Mouse (Mus musculus): ENCODE data around the gene Sec24a. TPM values are rescaled to one million over a fixed set of nuclear protein-coding genes. Genes with fewer than 3 reads are reported as not detected.
A peak's percentile ranks its signal among the peaks of the same experiment; 100 is the strongest.

Sec24a gene
- polyA plus RNA-seq, 1 experiment from 2014 or later = 5.8 TPM

- Histone ChIP-seq H3K4me2 (no peak overlapping the region), H3K9ac (no peak overlapping the region), H3K4me3 (replicated peaks) (no peak overlapping the region), H3K36me3 (0 out of 2 replicates have a peak, but pooled peaks cover 3% of the 10 kb centered on the region), H3K27me3 (peaks cover 43% of the 10 kb centered on the region), H3K27ac (no peak overlapping the region), H3K4me1 (replicated peaks) (peaks cover 42% of the 10 kb centered on the region), H3K9me3 (replicated peaks) (no peaks in the 10 kb centered on the region)
- WGBS (ENCODE audit: insufficient replicate concordance) = 58% methylated on average over 7 of the region's 7 CpGs
- ATAC-seq (ENCODE audit: low read depth) = no peak
- no peak for DNase-seq
These were observed 117.2 kb downstream of the Sec24a start for GRCm38 (mm10) chr11:51646245-51646644.

GRCm38 (mm10) chr11:51645293-51645692 is 118.1 kb downstream of the Sec24a start:
- Histone ChIP-seq H3K4me1 (replicated peaks) (peaks cover 32% of the 10 kb centered on the region), H3K36me3 (0 out of 2 replicates have a peak, but pooled peaks cover 3% of the 10 kb centered on the region), H3K27ac (no peak overlapping the region), H3K27me3 (peaks cover 33% of the 10 kb centered on the region), H3K4me3 (replicated peaks) (no peak overlapping the region), H3K9ac (no peak overlapping the region), H3K9me3 (replicated peaks) (no peaks in the 10 kb centered on the region), H3K4me2 (no peak overlapping the region)
- ATAC-seq (ENCODE audit: low read depth) = no peak
- WGBS (ENCODE audit: insufficient replicate concordance) = 84% methylated on average over 13 of the region's 13 CpGs
- DNase-seq = no peak

DNA sequence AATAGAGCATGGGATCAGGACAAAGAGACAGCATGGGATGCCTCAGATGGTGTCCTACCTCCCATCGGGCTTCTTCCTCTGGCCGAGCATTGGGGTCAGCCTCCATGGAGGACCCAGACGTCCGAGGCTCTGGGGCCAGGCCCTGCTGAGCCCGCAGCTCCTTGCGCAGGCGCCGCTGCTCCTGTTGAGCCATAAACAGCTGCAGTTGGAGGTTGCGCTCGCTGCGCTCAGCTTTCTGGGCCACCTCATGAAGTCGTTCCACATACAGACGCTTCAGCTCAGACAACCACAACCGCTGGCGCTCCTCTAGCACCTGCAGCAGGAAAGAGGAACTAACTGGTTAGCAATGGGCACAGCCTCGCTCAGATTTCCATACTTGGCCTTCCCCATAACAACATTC is 119.2 kb downstream of the Sec24a start:
- H3K9me3 ChIP-seq (replicated peaks) = no peaks in the 10 kb centered on the region
- H3K9ac ChIP-seq = no peak overlapping the region
- ATAC-seq (ENCODE audit: low read depth) = no peak
- 0 out of 2 replicates have a peak, but pooled peaks cover 3% of the 10 kb centered on the region for H3K36me3 ChIP-seq
- 38% methylated on average over 16 of the region's 16 CpGs for WGBS (ENCODE audit: insufficient replicate concordance)
- H3K27ac ChIP-seq = no peak overlapping the region
- H3K4me1 ChIP-seq (replicated peaks) = peaks cover 22% of the 10 kb centered on the region
- DNase-seq = no peak
- H3K27me3 ChIP-seq = peaks cover 22% of the 10 kb centered on the region
- no peak overlapping the region for H3K4me3 ChIP-seq (replicated peaks)
- no peak overlapping the region; the same call in 1 of the 2 replicates for H3K4me2 ChIP-seq

DNA sequence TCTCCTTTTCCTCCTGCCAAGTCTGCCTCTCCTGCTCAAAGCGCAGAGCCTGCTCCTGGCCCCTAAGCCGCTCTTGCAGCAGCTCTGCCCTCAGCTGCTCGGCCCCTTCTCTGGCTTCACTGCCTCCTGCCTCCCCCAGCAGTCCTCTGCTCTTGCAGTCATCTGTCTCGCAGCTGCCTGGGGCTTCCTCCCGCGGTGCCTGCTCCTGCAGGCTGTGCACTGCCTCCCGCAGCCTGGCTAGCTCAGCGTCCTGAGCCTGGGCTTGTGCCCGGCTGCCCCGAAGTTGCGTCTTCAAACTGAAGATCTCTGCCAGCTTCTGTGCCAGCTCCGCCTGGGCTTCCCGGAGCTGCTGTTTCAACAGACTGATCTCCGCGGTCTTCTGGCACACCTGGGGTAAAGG is 119.7 kb downstream of the Sec24a start:
- no peak overlapping the region; the same call in 1 of the 2 replicates for H3K4me2 ChIP-seq
- 52% methylated on average over 15 of the region's 15 CpGs for WGBS (ENCODE audit: insufficient replicate concordance)
- H3K4me1 ChIP-seq (replicated peaks) = peaks cover 18% of the 10 kb centered on the region
- no peak overlapping the region for H3K9ac ChIP-seq
- H3K9me3 ChIP-seq (replicated peaks) = no peaks in the 10 kb centered on the region
- peaks cover 18% of the 10 kb centered on the region for H3K27me3 ChIP-seq
- H3K27ac ChIP-seq = no peak overlapping the region
- 0 out of 2 replicates have a peak, but pooled peaks cover 3% of the 10 kb centered on the region for H3K36me3 ChIP-seq
- DNase-seq = no peak
- no peak for ATAC-seq (ENCODE audit: low read depth)
- H3K4me3 ChIP-seq (replicated peaks) = no peak overlapping the region

GRCm38 (mm10) chr11:51643202-51643601 is 120.2 kb downstream of the Sec24a start:
- Histone ChIP-seq H3K9ac (0 out of 2 replicates have a peak overlapping the region, but pooled peaks have one; percentile 10), H3K4me3 (replicated peaks) (no peak overlapping the region), H3K27ac (no peak overlapping the region), H3K4me2 (no peak overlapping the region), H3K27me3 (peaks cover 12% of the 10 kb centered on the region), H3K9me3 (replicated peaks) (no peaks in the 10 kb centered on the region), H3K36me3 (0 out of 2 replicates have a peak, but pooled peaks cover 3% of the 10 kb centered on the region), H3K4me1 (replicated peaks) (peaks cover 21% of the 10 kb centered on the region)
- ATAC-seq (ENCODE audit: low read depth) (no peak), DNase-seq (no peak)
- 61% methylated on average over 9 of the region's 9 CpGs for WGBS (ENCODE audit: insufficient replicate concordance)

Other genes with a start within 250 kb of the Sec24a start
- gene Phykpl, start 178.9 kb downstream of the Sec24a start, polyA plus RNA-seq (2015; fragmentation: Nextera tagmentation; extraction: Ambion mirVana) = 14.4 and 15.0 TPM in 2 replicates
- 250 and 275 TPM in 2 replicates for gene Hnrnpab, start 156.8 kb downstream of the Sec24a start, polyA plus RNA-seq (2015; fragmentation: Nextera tagmentation; extraction: Ambion mirVana)
- 186 and 203 TPM in 2 replicates for gene Nhp2, start 143.9 kb downstream of the Sec24a start, polyA plus RNA-seq (2015; fragmentation: Nextera tagmentation; extraction: Ambion mirVana)
- 24.9 and 25.1 TPM in 2 replicates for gene Rmnd5b, start 127.7 kb downstream of the Sec24a start, polyA plus RNA-seq (2015; fragmentation: Nextera tagmentation; extraction: Ambion mirVana)
- gene N4bp3, start 112.8 kb downstream of the Sec24a start, polyA plus RNA-seq (2015; fragmentation: Nextera tagmentation; extraction: Ambion mirVana) = 3.1 and 3.2 TPM in 2 replicates
- gene D930048N14Rik, start 112.7 kb downstream of the Sec24a start, polyA plus RNA-seq (2015; fragmentation: Nextera tagmentation; extraction: Ambion mirVana) = 0.29 and 0.49 TPM in 2 replicates
- 45.2 and 50.6 TPM in 2 replicates for gene 0610009B22Rik, start 74.8 kb downstream of the Sec24a start, polyA plus RNA-seq (2015; fragmentation: Nextera tagmentation; extraction: Ambion mirVana)
- 90.3 and 101 TPM in 2 replicates for gene Sar1b, start 53 bp upstream of the Sec24a start, polyA plus RNA-seq (2015; fragmentation: Nextera tagmentation; extraction: Ambion mirVana)
- 0.55 and 0.61 TPM in 2 replicates for gene Jade2, start 94.0 kb upstream of the Sec24a start, polyA plus RNA-seq (2015; fragmentation: Nextera tagmentation; extraction: Ambion mirVana)
- gene Cdkn2aipnl, start 204.0 kb upstream of the Sec24a start, polyA plus RNA-seq (2015; fragmentation: Nextera tagmentation; extraction: Ambion mirVana) = 60.1 and 67.3 TPM in 2 replicates
- 135 and 142 TPM in 2 replicates for gene Ube2b, start 237.1 kb upstream of the Sec24a start, polyA plus RNA-seq (2015; fragmentation: Nextera tagmentation; extraction: Ambion mirVana)
- gene Cdkl3, start 240.6 kb upstream of the Sec24a start, polyA plus RNA-seq (2015; fragmentation: Nextera tagmentation; extraction: Ambion mirVana) = 1.7 TPM in 2 replicates